9 mouse cellular contexts compared by ENCODE assay signal in the genomic region with DNA sequence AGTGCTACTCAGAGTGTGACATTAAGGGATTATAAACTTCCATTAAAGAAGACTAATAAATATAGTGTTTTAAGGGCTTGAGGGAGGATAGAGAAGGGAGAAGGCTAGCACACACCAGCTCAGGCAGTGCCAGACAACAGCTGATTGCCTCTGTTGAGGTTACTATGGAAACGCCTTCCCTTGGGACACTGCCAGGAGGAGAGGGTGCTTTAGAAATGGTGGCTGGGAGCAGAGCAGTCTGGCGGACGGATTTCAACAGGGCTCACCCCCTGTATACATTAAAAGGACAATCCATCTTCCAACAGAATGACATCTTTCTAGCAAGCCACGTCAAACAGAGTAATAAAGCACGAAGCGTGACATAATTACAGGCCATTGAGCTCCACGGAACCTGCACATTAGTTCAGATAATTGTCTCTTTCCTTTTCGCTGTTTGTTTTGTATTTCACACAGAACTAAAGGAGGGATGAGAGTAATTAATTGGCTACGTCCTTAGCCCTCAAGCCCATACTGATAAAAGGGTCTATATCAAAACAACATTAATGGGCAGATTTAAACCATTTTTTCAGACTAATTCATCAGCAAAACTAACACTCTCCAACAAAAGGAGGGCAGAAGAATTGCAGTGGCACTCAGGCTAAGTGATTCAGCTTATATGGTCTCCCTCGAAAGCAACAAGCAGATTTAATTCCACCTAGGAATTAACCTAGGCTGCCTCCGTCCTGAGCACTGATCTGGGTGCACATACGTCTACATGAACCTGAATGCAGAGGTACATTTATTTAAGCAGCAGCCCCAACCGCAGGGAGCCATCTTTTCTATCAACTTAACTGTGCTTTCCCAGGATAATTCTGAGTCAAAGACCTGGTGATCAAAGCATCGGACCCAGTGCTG.
DNase-seq lines count a peak whose midpoint lies in the region; TF ChIP-seq lines count a peak whose summit lies in the region.
"Had no signal": no experiment of that assay in that cellular context is flagged by ENCODE, and none has a peak within 500 bp of the region (broad histone marks: within the 10 kb centered on the region; RNA-seq: fewer than 3 reads in every experiment).

No protein-coding gene starts in this region.

- no peak overlapping the region for H3K27ac ChIP-seq in gastrocnemius, adult 2 months
- H3K27ac ChIP-seq: heart, adult 2 months had no signal

- TF ChIP-seq CTCF in gastrocnemius, adult 2 months (IDR thresholded peaks at IDR 0.05): no peak

- intact Hi-C loops in gastrocnemius, adult 2 months (cut with DNase I): no loop called here

- H3K4me3 ChIP-seq in gastrocnemius, adult 2 months: no peak overlapping the region
- H3K4me3 ChIP-seq: heart, adult 2 months had no signal

- DNase-seq in gastrocnemius, postnatal 4 days (ENCODE audit: low spot score in 2 of 2): peak; percentile 29 to 54
- DNase-seq in gastrocnemius, adult 2 months: no peak
- peak; percentile 98 to 99 for DNase-seq in cerebellum, postnatal 10 days
- DNase-seq in frontal cortex, postnatal 25 days (ENCODE audit: low spot score in 2 of 2): peak; percentile 67 to 87
- peak; percentile 73 to 80 for DNase-seq in kidney, postnatal 25 days
- peak; percentile 49 to 68 for DNase-seq in lung, adult 18-20 months
- DNase-seq in ovary, adult 18-20 months (ENCODE audit: low spot score): peak; percentile 71
- no peak for DNase-seq in c-Kit-positive CD71-positive TER-119-positive erythroid progenitor cells, embryonic 14.5 days (ENCODE audit: low spot score)

Comparison
In these comparisons a context has a peak if more than half of its experiments do, and no peak if none do; other contexts are left out.
1. DNase-seq: peak in gastrocnemius, postnatal 4 days (2 of 2), cerebellum, postnatal 10 days (2 of 2), frontal cortex, postnatal 25 days (2 of 2), kidney, postnatal 25 days (2 of 2), lung, adult 18-20 months (2 of 2) and ovary, adult 18-20 months (single experiment); none in gastrocnemius, adult 2 months (single experiment) and c-Kit-positive CD71-positive TER-119-positive erythroid progenitor cells, embryonic 14.5 days (single experiment).